Mouse (Mus musculus): ENCODE data around the gene Mrpl28. TPM values are rescaled to one million over a fixed set of nuclear protein-coding genes. Genes with fewer than 3 reads are reported as not detected.
"Not testable (repeated sequence)": the region's sequence is repeated elsewhere in the genome, so short reads cannot be mapped to it uniquely, and the experiment has no call there.

The Mrpl28 gene
- polyA plus RNA-seq, 1 experiment from 2014 or later = 175 TPM

GRCm38 (mm10) chr17:26114061-26114460, 9.2 kb upstream of the Mrpl28 start:
- 10% methylated on average over 8 of the region's 8 CpGs for WGBS
- peak overlapping the region; percentile 97 for H3K4me2 ChIP-seq (ENCODE audit: low read length)
- peak overlapping the region; percentile 66 for H3K4me3 ChIP-seq (replicated peaks; ENCODE audit: low read depth, low read length)
- H3K9me3 ChIP-seq (replicated peaks; ENCODE audit: low read length) = no peaks in the 10 kb centered on the region
- H3K36me3 ChIP-seq (ENCODE audit: insufficient read depth, low read length) = no peaks in the 10 kb centered on the region
- peaks cover 15% of the 10 kb centered on the region; the same call in 1 of the 2 replicates for H3K27me3 ChIP-seq (ENCODE audit: insufficient read depth, low read length)
- no peak for ATAC-seq (replicated peaks; ENCODE audit: low FRiP score, low read depth)
- peak; percentile 13 for DNase-seq (ENCODE audit: low spot score)
- peaks cover 9% of the 10 kb centered on the region; the same call in 1 of the 2 replicates for H3K4me1 ChIP-seq (replicated peaks; ENCODE audit: insufficient read depth, low read length)
- no peak for TF ChIP-seq CTCF (IDR thresholded peaks at IDR 0.05; ENCODE audit: low read depth)
- peak overlapping the region; percentile 79 for H3K27ac ChIP-seq
- peak overlapping the region; percentile 74; the same call in 1 of the 2 replicates for H3K9ac ChIP-seq (ENCODE audit: low read depth, low read length)

DNA sequence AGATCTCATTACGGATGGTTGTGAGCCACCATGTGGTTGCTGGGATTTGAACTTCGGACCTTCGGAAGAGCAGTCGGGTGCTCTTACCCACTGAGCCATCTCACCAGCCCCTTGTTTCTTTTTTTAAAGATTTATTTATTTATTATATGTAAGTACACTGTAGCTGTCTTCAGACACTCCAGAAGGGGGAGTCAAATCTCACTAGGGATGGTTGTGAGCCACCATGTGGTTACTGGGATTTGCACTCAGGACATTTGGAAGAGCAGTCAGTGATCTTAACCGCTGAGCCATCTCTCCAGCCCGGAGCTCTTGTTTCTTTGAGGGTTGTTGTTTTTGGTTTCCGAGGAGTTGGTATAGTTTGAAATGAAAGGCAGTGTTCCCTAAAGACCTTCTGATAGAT, 8.8 kb upstream of the Mrpl28 start:
- DNase-seq (ENCODE audit: low spot score); H3K9me3 ChIP-seq (replicated peaks; ENCODE audit: low read length); H3K4me3 ChIP-seq (replicated peaks; ENCODE audit: low read depth, low read length); H3K9ac ChIP-seq (ENCODE audit: low read depth, low read length); ATAC-seq (replicated peaks; ENCODE audit: low FRiP score, low read depth); H3K36me3 ChIP-seq (ENCODE audit: insufficient read depth, low read length); H3K4me1 ChIP-seq (replicated peaks; ENCODE audit: insufficient read depth, low read length); H3K4me2 ChIP-seq (ENCODE audit: low read length): not testable (repeated sequence)
- TF ChIP-seq CTCF (IDR thresholded peaks at IDR 0.05; ENCODE audit: low read depth) = 0 out of 2 replicates have a peak, but pooled peaks have one; percentile 17
- 62% methylated on average over 7 of the region's 7 CpGs for WGBS
- Histone ChIP-seq H3K27me3 (ENCODE audit: insufficient read depth, low read length) (peaks cover 15% of the 10 kb centered on the region; the same call in 1 of the 2 replicates), H3K27ac (0 out of 2 replicates have a peak overlapping the region, but pooled peaks have one; percentile 73)

DNA sequence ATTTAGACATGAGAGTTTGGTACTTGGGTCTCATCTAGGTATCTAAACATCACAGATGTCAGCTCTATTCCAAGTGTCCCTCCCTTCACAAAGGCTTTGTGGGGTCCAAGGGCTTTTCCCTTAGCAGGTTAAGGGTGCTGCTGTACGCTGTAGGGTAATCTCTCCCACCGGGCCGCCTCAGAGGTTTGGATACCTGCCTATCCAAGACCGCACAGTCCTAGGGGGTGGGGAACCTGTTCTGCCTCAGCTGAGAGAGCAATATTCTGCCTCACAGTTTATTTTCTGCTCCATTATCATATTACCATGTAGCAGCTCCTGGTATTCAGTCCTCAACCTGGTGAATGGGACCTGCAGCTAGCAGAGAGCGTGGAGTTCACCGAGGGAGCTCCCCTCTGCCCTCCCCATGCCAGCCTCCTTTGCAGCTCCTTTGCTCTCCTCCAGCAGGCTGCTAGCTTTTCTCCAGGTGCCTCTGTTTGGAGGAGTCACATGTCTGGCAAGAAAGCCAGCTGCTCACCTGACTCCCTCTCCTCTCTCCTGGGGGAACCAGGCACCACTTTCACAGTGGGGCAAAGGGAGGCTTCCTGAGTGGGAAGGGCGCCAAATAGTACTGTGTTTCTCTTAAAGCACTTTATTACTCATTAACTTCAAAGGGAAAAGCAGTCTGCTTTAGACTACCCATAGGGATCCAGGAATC, 7.9 kb upstream of the Mrpl28 start:
- Histone ChIP-seq H3K4me1 (replicated peaks; ENCODE audit: insufficient read depth, low read length) (peaks cover 9% of the 10 kb centered on the region; the same call in 1 of the 2 replicates), H3K27ac (peak overlapping the region; percentile 73; the same call in 1 of the 2 replicates), H3K27me3 (ENCODE audit: insufficient read depth, low read length) (peaks cover 15% of the 10 kb centered on the region; the same call in 1 of the 2 replicates), H3K36me3 (ENCODE audit: insufficient read depth, low read length) (no peaks in the 10 kb centered on the region), H3K4me3 (replicated peaks; ENCODE audit: low read depth, low read length) (no peak overlapping the region), H3K4me2 (ENCODE audit: low read length) (no peak overlapping the region), H3K9me3 (replicated peaks; ENCODE audit: low read length) (no peaks in the 10 kb centered on the region), H3K9ac (ENCODE audit: low read depth, low read length) (no peak overlapping the region)
- ATAC-seq (replicated peaks; ENCODE audit: low FRiP score, low read depth) = peak; percentile 46; the same call in 1 of the 2 replicates
- DNase-seq (ENCODE audit: low spot score) = peak; percentile 56
- no peak for TF ChIP-seq CTCF (IDR thresholded peaks at IDR 0.05; ENCODE audit: low read depth)
- WGBS = 62% methylated on average over 7 of the region's 7 CpGs

DNA sequence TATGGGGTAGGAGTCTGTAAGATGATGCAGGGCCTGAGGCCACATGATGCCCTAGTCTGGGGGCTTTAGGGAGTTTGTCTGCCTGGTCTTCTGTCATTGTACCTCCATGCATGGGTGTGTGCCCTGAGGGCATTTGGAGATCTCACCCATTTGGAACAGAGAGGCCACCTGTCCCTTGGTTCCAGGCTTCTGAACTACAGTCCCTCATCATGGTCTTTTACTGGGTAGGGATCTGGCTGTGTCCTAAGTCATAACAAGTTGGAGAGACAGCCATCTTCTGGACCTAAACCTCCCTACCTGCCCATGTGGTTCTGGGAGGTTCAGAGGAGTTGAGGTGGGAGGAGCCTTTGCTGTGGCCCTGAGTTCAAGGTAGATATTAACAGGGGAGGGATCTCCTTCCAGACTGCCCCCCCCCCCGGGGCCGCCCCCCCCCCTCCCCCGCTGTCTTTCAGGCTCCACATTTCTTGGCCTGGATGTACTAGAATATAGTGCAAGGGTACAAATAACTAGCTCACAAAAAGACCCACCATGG, 7.3 kb upstream of the Mrpl28 start:
- Histone ChIP-seq H3K4me3 (replicated peaks; ENCODE audit: low read depth, low read length) (no peak overlapping the region), H3K27ac (peak overlapping the region; percentile 73; the same call in 1 of the 2 replicates), H3K9ac (ENCODE audit: low read depth, low read length) (no peak overlapping the region), H3K4me2 (ENCODE audit: low read length) (no peak overlapping the region), H3K9me3 (replicated peaks; ENCODE audit: low read length) (no peaks in the 10 kb centered on the region), H3K4me1 (replicated peaks; ENCODE audit: insufficient read depth, low read length) (peaks cover 9% of the 10 kb centered on the region; the same call in 1 of the 2 replicates), H3K36me3 (ENCODE audit: insufficient read depth, low read length) (no peaks in the 10 kb centered on the region), H3K27me3 (ENCODE audit: insufficient read depth, low read length) (peaks cover 15% of the 10 kb centered on the region; the same call in 1 of the 2 replicates)
- DNase-seq (ENCODE audit: low spot score) (no peak), ATAC-seq (replicated peaks; ENCODE audit: low FRiP score, low read depth) (peak; percentile 10; the same call in 1 of the 2 replicates)
- 72% methylated on average over 3 of the region's 3 CpGs for WGBS
- TF ChIP-seq CTCF (IDR thresholded peaks at IDR 0.05; ENCODE audit: low read depth) = no peak

DNA sequence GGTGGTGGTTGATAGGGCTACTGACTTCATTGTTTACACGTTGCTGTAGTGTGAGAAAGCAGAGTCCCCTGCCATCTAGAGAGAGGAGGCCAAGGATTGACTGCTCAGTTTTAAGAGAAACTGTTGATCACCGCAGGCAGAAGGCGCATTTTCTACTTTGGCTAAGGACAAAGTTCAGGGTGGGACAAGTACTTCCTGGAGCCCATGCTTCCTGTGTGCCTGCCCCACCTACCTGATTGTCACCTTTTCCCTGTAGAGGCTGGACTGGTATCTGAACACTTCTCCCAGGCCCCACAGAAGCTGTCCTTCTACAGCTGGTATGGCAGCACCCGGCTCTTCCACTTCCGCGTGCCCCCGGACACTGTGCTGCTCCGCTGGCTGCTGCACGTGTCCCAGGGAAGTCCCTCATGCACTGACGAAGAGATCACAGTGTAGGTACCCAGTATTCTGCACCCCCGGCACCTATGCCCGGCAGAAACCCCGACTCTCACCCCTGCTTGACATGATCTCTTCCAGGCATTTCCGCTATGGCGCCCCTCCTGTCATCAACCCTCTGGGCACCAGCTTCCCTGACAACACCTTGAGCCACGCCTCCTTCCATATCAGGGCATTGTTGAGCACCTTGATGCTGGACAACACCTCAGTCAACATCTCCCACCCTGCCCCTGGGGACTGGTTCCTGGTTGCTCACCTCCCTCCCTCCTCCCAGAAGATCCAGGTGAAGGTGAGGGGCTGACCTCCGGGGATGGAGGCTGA, 6.6 kb upstream of the Mrpl28 start:
- Histone ChIP-seq H3K36me3 (ENCODE audit: insufficient read depth, low read length) (no peaks in the 10 kb centered on the region), H3K4me1 (replicated peaks; ENCODE audit: insufficient read depth, low read length) (peaks cover 9% of the 10 kb centered on the region; the same call in 1 of the 2 replicates), H3K27ac (no peak overlapping the region), H3K9me3 (replicated peaks; ENCODE audit: low read length) (no peaks in the 10 kb centered on the region), H3K27me3 (ENCODE audit: insufficient read depth, low read length) (peaks cover 15% of the 10 kb centered on the region; the same call in 1 of the 2 replicates), H3K4me3 (replicated peaks; ENCODE audit: low read depth, low read length) (no peak overlapping the region), H3K4me2 (ENCODE audit: low read length) (no peak overlapping the region), H3K9ac (ENCODE audit: low read depth, low read length) (no peak overlapping the region)
- ATAC-seq (replicated peaks; ENCODE audit: low FRiP score, low read depth) (no peak), DNase-seq (ENCODE audit: low spot score) (no peak)
- TF ChIP-seq CTCF (IDR thresholded peaks at IDR 0.05; ENCODE audit: low read depth) = no peak
- 81% methylated on average over 17 of the region's 17 CpGs for whole genome bisulfite sequencing
